Mouse (Mus musculus) heart, postnatal 36 days (tissue): ENCODE data around the gene Upk1a. TPM values are rescaled to one million over a fixed set of nuclear protein-coding genes. Genes with fewer than 3 reads are reported as not detected.

ENCODE experiments used
- DNase-seq, 2 experiments: peaks; one replicate each; pipeline ENCODE4 v3.0.0; 2021 to 2022
- intact Hi-C: fragments of 180-260 bp; cut with DNase I; formaldehyde crosslinking; loops from one replicate; pipeline ENCODE4 v1.15.1; 2025
- total RNA-seq, 2 experiments: library from RNA; stranded (reverse); gene quantifications; 2 replicates each; pipeline ENCODE4 v1.2.3; 2021

Upk1a gene
- total RNA-seq, 2 experiments from 2014 or later: 0.19 to 0.56 TPM

DNA sequence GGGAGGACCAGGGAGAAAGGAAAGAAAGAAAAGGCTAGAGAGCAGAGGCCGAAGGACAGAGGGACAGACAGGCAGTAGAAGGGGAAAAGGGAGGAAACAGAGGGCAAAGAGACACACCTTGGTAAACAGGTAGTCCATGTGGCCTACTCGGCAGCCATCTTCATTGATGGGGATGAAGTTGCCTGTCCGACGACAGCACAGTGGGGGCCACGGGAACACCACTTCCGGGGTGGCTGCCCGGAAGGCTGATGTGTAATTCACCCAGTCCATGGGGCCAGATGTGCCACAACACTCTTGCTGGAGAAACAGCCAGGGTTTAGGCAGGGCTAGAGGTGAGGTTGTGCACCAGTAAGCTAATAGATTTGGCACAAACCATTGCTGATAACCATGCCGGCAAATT lies 7.7 kb downstream of the Upk1a start:
- intact Hi-C loops: no loop called here
- no peak for DNase-seq

DNA sequence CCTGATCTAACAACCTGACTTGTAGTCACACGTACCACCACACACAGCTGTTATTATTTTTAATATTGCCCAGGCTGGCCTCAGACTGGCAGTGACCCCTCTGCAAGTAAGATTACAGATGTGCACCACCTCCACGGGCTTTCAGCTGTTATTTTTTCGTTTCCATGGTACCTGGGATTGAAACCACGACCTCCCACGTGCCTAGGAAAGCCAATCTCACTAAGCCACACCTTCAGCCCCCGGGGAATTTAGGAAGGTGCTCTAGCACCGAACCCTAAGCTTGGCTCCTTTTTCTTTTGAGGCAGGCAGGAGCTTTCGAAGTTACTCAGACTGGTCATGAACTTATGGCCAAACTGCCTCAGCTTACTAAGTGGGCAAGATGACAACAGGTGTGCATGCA lies 8.2 kb downstream of the Upk1a start:
- no peak for DNase-seq
- intact Hi-C loops: no loop called here

DNA sequence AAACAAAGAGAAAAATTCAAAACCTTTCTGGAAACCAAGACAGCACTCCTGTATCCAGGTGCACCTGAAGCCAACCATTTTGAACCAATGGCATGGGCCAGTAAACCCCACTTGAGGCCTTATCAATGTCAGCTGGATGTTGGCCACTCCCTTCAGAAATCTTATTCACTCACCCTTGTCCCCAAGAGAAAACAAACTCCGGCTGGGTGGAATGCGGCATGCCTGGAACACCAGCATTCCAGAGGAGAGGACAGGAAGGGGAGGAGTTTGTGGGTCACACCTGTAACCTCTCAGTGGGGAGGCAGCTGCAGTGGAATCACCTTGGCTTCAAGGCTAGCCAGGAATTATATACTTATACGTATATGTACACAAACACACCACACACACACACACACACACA lies 10.1 kb downstream of the Upk1a start:
- intact Hi-C loops: no loop called here
- no peak for DNase-seq

DNA sequence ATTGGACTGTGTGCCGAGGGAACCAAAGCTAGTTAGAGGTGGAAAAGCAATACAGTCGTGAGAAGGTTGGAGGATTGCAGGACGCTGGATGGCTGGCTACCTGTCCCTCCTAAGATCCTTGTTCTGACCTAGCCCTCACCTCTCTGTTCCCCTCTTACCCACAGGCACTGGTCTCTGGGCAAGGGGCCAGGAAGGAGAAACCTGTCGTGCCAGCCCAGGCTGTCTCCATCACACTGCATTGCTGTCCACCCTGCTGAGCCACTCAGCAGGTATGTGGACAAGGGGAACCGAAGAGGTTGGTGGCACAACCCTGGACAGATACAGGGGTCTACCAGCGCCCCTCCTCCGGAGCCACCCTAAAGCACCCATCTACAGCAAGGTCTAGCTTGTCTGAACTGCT lies 12.0 kb downstream of the Upk1a start:
- intact Hi-C loops: no loop called here
- no peak for DNase-seq

DNA sequence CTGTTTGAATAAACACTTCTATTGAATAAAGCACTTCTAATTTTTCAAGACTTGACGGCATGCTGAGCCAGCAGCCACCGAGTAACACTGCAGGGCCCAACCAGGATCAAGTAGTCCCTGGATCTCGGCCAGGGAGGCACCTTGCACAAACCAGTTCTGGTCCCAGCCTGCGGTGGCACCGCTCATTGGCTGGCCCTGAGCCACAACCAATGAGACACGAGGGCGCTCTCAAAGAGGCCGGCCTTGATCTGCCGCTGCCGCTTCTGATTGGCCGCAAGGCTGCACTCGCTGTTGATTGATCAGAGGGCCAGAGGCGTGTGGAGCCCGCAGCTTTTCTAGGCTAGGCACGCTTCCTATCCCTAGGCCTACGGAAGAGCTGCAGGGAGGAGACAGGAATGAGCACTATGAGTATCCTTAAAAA lies 12.7 kb downstream of the Upk1a start:
- DNase-seq: peak; percentile 66
- intact Hi-C loops: loop anchor here (10.0 kb wide), 1 partner anchor 355 kb away; the partner anchor contains the start of gene Usf2

DNA sequence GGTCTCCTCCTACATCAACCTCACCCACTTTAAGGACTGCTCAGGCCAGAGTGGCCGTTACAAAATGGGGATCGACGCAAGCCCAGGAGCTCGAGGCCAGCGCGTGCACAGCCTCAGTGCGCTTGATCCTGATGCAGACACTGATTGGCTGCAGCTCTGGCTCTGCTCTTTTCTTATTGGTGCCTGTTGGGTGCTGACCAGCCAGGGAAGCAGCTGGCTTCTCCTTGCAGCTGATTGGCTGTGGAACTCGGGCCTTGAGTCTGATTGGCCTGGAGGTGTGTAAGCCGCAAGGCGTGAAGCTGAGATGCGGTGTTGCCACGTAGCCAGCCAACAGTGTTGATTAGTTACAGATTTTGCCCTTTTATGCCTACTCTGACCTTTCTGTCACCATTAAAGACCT lies 13.9 kb downstream of the Upk1a start, which contains the start of gene Zbtb32:
TSS of gene Zbtb32 (minus strand) at position 124 of the 400 bp plus-strand sequence.
- no peak for DNase-seq
- intact Hi-C loops: loop anchor here (10.0 kb wide), 1 partner anchor 356 kb away; the partner anchor contains the start of gene Usf2

DNA sequence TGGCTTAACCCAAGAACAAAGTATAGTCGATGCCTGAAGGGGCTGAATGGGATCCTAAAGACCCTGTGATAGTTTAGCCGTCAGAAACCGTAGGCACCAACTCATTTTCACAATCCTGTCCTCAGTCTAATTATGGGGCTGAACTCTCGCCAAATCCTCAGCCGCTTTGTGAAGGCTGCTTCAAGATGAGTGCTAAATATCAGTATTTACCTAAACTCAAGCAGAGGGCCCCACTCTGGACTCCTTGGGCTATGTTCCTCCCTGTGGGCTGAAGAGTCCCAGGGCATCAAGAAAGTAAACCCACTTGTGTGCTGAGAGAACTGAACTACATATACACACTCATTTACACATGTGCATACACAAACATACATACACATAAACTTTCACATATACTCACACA lies 15.8 kb downstream of the Upk1a start:
- DNase-seq: no peak
- intact Hi-C loops: loop anchor here (10.0 kb wide), 1 partner anchor 358 kb away; the partner anchor contains the start of gene Usf2

DNA sequence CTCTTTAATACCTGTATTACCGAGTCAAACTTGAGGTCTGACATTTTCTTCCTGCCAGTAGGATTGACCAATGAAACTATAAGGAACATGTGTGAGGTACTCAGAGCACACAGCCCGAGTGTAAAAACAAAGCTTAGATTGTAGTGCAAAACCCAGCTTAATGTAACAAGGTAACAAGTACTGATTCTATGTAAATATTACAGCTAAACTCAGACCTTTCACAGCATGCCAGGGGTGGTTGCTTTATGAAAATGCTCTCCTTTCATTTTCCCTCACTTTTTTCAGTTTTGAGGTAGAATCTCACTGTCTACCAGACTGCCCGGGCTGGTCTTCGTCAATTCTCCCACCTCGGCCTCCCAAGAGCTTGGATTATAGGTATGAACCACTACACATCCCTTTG lies 16.6 kb downstream of the Upk1a start:
- intact Hi-C loops: loop anchor here (10.0 kb wide), 1 partner anchor 359 kb away; the partner anchor contains the start of gene Usf2
- no peak for DNase-seq

DNA sequence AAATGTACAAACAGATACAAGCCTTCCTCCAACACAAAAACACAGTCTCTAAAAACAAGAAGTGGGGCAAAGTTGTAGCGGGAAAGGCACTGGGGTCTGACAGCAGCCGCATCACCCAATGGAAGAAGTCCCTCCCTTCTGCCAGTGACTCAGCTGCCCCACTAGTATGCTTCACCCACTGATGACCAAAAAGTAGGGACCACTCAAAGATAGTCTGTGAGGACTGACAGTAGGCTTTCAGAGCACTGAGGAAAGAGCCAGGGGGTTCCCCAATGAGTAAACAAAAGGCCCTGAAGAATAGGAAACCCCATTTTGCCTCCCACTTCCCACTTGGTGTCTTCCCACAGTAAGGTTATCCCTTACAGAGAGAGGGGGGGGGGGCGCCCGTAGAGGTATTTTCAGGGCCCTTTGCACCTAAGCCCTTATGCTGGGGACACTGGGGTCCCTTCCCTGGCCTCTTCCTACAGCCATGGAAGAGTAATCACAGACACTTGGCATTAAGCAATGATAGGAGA lies 18.1 kb downstream of the Upk1a start:
- intact Hi-C loops: loop anchor here (10.0 kb wide), 1 partner anchor 360 kb away; the partner anchor contains the start of gene Usf2
- DNase-seq: no peak

DNA sequence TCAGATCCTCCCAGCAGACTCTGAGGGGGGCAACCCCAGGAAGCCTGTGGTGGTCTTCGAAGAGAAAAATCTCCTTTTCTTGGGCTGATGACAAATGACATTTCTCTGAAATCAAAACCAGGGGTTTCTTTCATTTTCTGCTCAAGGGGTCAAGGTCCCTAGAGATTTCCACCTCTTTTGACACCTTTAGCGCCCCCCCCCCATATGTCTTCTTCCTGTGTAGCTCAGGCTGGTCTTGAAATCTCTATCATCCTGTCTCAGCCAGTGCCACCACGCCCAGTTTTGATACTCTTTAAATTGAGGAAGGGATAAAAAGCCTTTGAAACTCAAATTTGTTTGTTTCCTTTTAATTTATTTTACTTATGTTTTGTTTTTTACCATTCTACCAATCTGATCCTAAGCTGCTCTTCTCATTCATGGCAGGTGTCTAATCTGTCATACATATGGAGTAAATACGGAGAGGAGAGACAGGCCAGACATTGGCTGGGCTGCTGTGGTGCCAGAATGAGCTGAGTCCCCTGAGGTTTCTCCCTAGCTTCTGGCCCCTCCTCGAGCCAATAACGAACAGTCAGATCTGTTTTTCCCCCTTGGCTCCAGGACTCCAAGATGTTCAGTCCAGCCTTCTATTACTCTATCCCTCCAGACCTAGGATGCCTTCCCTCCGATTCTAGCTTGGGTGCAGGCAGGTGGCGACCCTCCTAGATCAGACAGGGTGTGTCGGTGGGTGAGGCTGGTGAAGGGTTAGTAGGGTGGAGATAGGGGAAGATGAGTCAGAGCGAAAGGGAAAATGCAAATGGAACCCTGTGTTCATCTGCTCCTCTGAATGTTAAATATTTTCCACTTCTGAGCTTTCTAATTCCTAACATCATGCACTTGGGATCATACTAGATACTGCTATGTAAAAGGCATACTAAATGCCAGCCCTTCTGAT lies 18.8 kb downstream of the Upk1a start:
- no peak for DNase-seq
- intact Hi-C loops: loop anchor here (10.0 kb wide), 1 partner anchor 361 kb away; the partner anchor contains the start of gene Usf2

DNA sequence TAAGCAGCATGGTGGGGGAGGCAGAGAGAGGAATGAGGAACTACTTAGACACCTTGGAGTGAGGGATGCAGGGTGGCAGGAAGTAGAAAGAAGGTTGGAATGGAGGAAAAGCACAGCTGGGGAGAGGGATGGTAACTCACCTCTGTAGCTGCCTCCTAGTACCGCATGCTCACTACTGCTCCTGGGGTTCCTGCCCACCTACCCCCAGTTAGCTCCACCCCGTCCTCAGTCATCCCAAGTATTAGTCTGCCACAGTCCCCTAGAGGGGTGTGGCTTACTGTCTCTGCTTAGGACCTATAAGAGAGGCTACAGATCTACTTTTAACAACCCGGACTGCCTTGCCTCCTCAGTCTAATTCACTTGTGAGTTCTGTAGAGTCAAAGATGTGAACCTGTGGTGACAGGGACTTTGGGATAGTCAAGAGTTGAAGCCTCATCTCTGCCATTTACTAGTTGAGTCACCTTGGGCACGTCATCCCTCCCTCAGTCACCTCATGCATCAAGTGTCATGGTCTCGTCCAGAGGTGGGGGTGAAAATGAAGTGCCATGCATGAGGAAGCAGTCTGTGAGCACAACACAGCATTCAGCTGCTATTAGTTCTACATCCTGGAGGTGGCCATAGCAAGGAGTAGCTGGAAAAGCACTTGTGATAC lies 19.7 kb downstream of the Upk1a start:
- intact Hi-C loops: loop anchor here (10.0 kb wide), 1 partner anchor 362 kb away; the partner anchor contains the start of gene Usf2
- no peak for DNase-seq

DNA sequence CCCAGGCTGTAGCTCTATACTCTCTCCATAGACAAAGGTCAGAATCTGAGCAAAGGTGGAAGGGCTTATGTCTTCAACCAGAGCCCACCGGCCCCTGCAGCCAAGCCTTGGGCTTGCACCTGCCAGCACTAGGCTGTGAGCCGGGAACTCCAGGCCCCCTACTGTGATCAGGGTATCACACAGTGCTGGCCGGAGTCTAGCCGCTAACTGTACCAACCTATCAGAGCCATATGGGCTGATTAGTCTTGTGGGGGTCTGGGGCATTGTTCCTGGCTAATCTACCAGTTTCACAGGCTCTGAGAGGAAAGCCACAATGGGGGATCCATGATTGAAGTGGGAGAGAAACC lies 21.1 kb downstream of the Upk1a start:
- intact Hi-C loops: loop anchor here (2.0 to 10.0 kb wide), 2 partner anchors 269 to 363 kb away; partner anchors contain the start of genes Ffar1 and Usf2
- no peak for DNase-seq

DNA sequence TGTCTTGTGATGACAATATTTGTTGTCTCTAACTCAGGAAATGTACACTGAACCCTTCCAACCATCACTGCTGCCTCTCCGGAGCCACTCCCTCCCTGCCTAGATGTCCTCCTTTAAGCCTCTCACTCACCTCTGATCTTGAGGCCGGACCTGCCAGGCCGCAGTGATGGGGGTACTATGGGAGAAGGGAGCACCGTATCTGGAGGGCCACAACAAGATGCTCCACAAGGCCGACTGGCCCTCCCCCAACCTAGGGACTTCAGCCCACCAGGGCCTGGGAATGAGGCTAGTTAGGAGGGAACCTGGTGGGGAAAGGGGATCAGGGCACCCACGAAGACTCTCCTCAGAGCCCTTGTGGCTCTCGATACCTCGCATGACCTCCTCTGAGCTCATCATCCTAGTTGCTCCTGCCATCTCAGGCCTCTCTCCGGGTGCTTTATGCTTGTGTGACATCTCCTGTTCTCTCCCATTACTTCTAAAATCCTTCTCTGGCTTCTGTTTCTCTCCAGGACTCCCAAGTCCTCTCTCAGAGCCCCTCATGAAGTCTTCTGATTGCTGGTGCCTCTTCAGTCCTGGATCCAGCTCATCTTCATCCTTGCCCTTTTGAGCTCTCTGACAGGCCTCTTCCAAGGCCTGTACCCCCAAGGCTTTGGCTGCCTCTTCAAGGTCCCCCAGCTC lies 21.6 kb downstream of the Upk1a start:
- DNase-seq: no peak
- intact Hi-C loops: loop anchor here (2.0 to 10.0 kb wide), 2 partner anchors 270 to 364 kb away; partner anchors contain the start of genes Ffar1 and Usf2

DNA sequence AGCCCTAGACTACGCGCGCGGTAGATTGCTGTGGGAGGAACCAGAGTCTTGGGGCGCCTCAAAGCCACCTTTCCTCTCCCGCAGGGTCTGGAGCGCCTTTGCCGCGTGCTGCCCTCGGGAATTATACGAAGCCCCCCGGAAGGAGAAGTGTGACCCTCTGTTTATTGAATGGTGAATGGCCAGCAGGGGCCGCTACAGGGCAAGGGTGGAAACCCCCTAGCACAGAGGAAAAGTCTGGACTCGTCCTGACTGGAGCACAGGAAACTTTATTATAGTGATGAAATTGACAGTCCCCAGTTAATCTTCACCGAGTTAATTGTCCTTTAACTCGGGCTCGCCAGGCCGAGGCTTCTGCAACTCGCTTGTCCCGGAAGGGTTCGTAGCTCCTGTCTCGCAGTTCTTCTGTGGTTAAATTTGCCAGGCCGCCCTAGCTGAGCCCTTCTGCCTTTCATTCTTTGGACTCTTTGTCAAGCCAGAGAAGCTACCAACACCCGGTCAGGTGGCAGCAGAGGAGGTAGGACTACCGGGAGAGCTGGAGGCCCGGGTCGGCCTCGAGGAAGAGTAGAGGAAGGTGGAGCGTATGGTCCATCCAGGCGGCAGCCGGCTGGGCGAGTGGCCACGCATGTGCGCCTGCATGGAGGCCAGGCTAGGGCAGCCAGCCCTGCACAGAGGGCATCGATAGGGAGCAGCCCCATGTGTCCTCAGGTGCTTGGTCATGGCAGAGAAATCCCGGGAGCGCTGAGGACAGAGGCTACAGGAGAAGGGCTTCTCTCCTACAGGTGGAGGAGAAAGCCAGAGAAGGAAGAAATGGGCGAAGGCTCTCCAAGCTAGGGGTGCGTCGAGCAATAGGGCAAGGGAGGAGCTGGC lies 23.0 kb downstream of the Upk1a start:
- peak; percentile 88 to 90 for DNase-seq
- intact Hi-C loops: loop anchor here (1.0 to 10.0 kb wide), 7 partner anchors 25 to 383 kb away; partner anchors contain the start of genes Fam187b, Ffar1, Hspb6 and Lsr

DNA sequence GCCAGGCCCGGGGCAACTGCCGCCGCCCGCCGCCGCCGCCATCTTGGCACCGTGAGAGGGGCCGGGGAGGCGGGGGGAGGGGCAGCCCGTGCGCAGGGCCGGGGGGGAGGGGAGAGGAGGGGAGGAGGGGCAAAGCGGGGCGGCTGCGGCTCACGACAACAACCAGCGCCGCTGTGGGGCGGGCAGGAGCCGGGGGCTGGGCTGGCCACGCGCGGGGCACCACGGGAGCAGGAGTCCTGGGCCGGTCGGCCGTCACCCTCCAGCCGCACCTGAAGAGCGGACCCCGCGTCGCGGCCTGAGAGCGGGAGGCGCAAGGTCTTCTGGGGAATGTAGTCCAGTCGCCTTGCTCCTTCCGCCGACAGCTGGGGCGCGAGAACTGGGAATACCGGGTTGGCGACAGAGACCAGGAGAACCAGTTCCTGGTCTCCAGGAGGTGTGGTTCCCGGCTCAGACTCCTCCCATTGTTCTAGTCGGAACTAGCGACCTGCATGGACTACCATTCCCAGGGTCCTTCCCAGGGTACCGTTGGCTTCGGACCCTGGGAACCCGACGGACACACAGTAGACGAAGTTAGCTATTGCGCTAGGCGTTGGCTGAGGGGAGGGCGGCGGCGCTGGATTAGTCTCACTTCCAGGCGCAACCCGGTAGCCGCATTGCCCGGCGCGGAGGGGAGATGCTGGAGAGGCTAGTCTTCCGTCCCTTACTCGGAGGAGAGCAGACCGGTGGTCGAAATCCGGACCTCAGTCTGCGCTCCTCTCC lies 23.8 kb downstream of the Upk1a start, which contains the start of gene Kmt2b:
TSS of gene Kmt2b (minus strand) at position 51 of the 759 bp plus-strand sequence.
- intact Hi-C loops: loop anchor here (1.0 to 5.0 kb wide), 5 partner anchors 25 to 383 kb away; partner anchors contain the start of genes Fam187b, Hspb6, Lsr and Proser3
- DNase-seq: peak; percentile 91 to 96

DNA sequence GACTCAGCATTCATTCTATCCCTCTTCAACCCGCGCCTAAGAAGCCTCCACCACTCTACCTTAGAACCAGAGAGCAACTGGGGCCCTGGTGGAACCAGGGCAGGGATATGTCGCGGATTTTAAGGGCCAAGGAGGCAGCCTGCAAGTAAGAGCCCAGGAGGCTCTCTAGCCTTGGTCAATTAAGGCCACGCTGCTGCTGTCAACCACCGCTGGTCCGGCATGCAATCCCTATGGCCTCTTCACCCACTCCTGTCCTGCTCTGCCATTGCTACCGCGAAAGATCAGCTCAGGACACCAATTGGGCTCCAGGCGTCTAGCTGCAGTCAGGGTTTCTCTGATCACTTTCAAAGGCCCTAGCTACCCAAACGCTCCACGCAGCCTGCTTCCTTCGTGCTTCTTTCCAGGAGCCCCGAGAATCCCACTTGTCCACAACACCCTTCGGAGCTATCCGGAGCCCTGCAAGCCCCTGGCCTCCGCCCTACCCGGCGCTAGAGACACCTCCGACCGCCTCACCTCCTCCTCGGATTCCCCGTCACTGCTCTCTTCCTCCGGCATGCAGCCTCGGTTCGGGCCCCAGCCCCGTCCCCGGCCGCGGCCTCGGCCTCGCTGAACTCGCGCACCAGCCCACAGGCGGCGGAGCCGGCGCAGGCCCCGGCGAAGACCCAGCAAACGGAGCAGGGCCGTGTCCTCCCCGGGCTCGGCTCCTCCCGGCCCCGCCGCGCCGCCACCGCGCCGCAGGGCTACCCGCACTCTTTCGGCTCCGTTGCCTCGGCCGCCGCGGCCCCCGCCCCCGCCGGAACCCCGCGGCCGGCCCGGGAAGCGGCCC lies 24.6 kb downstream of the Upk1a start:
- intact Hi-C loops: loop anchor here (1.0 to 5.0 kb wide), 4 partner anchors 24 to 384 kb away; partner anchors contain the start of genes Fam187b, Hspb6, Lsr and Proser3
- DNase-seq: peak in 1 of 2 experiments; percentile 51

DNA sequence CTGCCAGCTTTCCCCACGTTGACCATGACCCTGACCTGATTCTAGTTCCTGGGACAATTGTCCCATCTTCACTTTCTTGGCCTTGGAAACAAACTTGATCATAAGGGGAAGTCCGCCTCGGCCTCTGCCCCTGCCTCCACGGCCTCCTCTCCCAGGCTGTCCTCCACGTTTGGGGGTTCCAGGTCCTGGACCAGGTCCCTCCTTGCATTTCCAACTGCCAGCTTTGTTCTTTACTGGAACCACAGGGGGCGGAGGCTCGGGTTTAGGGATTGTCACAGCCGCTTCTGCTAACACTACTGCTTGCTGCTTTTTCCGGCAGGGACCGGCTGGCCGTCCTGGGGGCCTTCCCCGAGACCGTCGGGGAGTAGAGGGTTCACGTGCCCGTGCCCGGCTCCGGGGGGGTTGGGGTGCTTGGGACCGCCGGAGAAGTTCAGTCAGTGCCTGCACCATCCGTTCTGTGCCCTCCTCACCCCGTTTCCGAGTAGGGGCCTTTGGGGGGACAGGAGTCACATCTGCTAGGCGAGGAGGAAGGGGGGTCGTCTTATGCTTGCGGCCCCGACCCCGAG lies 26.1 kb downstream of the Upk1a start:
- no peak for DNase-seq
- intact Hi-C loops: loop anchor here (1.0 to 5.0 kb wide), 4 partner anchors 22 to 386 kb away; partner anchors contain the start of genes Fam187b, Hspb6, Lsr and Proser3
